Mouse (Mus musculus) lung, postnatal 10 days (tissue): ENCODE results near the gene Olfr721-ps1.

Source experiments
- DNase-seq: peaks from one replicate; pipeline ENCODE4 v3.0.0; 2021

Olfr721-ps1 gene

GRCm38 (mm10) chr14:14400998-14401397, at the start of gene Olfr721-ps1:
TSS of gene Olfr721-ps1 (plus strand) at chr14:14401298.
- DNase-seq: no peak

GRCm38 (mm10) chr14:14351721-14352590, 49.1 kb upstream of the Olfr721-ps1 start:
- DNase-seq: peak; percentile 24

- no peak for DNase-seq
Observed at GRCm38 (mm10) chr14:14352606-14353005, 48.5 kb upstream of the Olfr721-ps1 start.

DNA sequence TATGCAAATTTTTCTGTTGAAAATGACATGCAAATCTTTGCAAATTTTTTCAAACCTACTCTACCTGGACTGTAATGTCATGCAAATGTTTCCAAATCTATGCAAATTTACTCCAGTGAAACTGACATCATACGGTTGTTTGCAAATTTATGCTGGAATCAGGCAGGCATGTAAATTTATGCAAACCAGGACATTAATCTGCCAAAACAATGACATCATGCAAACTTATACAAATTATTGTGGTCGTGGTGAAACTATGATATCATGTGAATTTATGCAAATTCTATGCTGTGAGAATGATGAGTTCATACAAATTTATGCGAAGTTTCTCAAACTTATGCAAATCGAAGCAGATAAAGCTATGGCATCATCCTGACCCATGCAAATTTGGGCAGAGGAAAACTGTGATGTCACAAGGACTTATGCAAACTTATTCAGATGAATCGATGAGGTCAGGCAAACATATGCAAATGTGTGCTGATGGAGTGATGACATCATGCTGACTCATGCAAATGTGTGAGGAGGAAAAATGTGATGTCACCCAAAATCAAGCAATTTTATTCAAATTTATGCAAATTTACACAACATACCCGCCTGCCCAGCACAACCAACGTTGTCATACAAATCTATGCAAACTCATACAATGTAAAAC, 47.9 kb upstream of the Olfr721-ps1 start:
- no peak for DNase-seq

DNA sequence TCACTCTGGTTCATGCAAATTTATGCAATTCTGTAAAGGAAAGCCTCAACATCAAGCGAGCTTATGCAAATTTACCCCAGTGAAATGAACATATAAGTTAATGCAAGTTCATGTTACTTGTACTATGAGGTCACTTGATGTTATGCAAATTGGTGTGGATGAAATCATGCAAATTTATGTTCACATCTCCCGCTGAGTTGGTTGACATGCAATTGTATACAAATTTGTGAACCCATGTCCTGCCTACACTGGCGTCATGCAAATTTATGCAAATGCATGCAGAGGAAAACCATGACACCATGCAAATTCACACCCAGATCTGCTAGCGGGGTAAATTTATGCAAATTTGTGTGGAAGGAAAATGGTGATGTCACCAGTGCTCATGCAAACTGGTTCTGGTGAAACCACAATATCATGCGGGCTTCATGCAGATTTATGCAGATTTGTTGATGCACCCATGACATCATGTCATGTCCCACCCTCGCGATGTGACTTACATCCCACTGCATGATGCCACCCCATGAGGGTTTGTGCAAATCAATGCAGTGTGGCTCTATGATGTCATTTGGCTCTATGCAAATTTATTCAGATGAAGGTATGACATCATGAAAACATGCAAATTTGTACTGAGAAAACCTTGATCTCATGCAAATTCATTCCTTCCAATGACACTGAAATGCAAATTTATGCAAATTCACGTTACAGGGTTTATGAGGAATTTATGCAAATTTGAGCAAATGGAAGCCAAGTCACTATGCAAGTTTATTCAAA, 47.2 kb upstream of the Olfr721-ps1 start:
- DNase-seq: no peak

- no peak for DNase-seq
Observed at GRCm38 (mm10) chr14:14354511-14355359, 46.4 kb upstream of the Olfr721-ps1 start.

GRCm38 (mm10) chr14:14355360-14355646, 45.8 kb upstream of the Olfr721-ps1 start:
- DNase-seq: no peak

DNA sequence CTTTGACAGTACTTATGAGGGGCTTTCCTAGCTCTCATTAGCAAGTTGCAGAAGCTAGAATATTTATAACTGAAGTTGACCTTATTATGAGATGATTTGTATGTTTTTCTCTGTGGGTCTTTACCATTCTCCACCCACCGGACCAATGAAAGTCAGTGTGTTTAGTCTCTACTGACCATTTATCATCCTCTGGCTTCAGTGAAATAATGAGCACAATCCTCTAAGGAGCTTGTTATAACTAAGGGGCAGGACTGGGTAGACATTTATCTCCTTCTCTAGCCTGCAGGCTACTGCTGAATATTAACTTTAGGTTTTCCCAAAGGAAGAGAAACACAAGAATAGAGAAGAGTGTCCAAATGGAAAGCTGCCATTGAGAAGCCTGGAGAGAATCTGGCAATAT, 5.6 kb upstream of the Olfr721-ps1 start:
- no peak for DNase-seq

DNA sequence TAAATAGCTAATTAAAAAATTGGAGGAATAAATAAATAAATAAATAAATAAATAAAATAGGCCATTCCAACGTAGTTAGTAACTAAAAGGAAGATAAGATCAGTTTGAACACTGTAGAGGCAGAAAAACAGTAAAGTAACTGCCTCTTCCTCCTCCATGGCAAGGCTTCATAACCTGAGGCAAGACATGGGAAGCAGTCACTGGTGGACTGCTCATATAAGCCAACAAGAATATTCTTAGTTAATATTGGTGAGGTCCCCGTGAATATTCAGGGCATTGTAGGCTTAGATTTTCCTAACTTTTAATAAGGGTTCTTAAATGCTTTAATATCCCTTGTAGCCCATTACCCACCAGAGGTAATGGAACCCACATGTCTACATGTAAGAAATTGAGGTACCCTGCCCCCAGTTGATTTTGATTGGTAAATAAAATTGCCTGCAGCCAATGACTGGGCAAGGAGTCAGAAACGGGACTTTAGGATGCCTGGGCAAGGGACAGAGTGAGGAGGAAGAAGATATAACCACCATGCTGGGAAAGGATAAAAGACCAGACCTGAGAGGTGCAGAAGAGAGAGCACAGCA, 35.1 kb downstream of the Olfr721-ps1 start:
- no peak for DNase-seq
